Mouse (Mus musculus) liver, adult 2 months (tissue): ENCODE data around the gene Defb20.

ENCODE experiments used
- CTCF ChIP-seq: fragments of 200-500 bp; IDR thresholded peaks from 2 replicates; pipeline ENCODE4 v1.5.1; 2011; ENCODE audit warnings: low read depth, low read length, control low read depth
- POLR2A ChIP-seq: fragments of 200-500 bp; IDR thresholded peaks from 2 replicates; pipeline ENCODE4 v1.6.1; 2011; ENCODE audit warnings: low read length, control low read depth; ENCODE audit not compliant: insufficient read depth; ENCODE audit errors: extremely low read depth

DNA sequence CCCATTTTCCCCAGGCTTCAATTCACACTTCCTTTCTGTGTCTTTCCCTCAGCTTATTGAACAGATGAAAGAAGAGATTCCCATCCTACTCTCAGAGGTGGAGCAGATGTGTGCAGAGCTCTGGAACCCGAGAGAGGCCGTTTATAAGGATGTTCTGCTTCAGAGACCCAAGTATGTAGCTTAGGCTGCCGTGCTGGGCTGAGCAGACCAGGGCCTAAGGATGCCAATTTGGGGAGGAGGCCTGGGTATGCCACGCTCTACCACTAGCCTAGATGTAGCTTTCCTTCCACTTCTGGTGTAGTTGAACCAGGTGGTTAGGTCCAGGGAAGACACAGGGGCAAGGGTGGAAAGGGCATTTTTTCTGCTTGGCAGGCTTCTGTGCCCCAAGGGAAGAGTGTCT lies 34.5 kb upstream of the Defb20 start:
- TF ChIP-seq CTCF (no peak), POLR2A (no peak)
